Mouse (Mus musculus): ENCODE results near the gene Gm8068.
"Not testable (repeated sequence)": the region's sequence is repeated elsewhere in the genome, so short reads cannot be mapped to it uniquely, and the experiment has no call there.

Gm8068 gene

DNA sequence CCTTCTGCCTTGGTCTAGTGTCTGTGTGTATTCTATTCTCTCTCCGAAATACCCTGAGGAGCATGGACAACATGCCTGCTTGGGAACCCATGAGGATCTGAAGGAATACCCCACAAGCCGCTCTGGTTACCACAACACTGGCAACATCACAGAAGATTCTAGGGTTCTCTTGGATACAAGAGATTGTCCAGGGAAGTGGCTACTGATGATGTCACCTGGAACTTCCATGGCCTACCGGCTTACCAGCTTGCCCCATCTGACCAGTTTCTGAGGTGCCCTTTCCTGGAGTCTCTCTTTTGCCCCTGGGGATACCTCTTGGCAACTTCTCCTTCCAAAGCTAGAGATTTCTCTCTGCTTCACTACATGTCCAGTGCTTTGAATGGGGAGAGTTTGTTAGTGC lies at the start of gene Gm8068:
TSS of gene Gm8068 (minus strand) at position 101 of the 400 bp plus-strand sequence.
- not testable (repeated sequence) for DNase-seq

DNA sequence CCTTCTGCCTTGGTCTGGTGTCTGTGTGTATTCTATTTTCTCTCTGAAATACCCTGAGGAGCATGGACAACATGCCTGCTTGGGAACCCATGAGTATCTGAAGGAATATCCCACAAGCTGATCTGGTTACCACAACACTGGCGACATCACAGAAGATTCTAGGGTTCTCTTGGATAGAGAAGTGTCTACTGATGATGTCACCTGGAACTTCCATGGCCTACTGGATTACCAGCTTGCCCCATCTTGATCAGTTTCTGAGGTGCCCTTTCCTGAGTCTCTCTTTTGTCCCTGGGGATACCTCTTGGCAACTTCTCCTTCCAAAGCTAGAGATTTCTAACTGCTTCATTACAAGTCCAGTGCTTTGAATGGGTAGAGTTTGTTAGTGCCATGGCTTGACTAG lies 48.8 kb upstream of the Gm8068 start, which contains the start of gene Gm7929:
TSS of gene Gm7929 (minus strand) at position 101 of the 400 bp plus-strand sequence.
- DNase-seq = not testable (repeated sequence)

DNA sequence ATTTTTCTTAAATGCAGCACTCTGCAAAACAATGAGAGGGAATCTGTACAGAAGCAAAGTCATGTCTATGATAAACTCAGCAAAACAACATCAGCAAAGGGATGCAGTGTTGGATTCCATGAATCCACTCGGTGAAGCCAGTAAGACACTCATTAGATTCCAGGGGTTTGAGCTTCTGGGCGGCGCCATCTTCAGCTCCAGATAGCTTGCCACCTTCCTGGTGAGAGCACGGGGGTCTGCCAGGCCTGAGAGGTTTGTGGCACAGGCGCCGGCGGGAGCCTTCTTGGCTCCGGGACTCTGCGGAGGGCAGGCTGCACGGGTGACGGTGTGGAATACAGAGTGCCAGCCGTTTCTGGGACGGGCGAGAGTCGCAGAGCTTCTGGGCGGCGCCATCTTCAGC lies 21.8 kb upstream of the Gm8068 start:
- DNase-seq = not testable (repeated sequence)

DNA sequence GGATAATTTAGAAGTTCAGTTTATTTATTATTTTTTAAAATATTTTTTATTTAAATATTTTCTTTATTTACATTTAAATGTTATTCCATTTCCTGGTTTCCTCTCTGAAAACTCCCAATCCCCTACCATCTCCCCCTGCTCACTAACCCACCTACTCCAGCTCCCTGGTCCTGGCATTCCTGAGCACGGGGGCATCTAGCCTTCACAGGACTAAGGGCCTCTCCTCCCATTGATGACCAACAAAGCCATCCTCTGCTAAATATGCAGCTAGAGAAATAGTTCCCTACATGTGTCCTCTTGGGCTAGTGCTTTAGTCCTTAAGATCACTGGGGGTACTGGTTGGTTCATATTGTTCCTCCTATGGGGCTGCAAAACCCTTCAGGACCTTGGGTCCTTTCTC lies 15.5 kb upstream of the Gm8068 start:
- DNase-seq = not testable (repeated sequence)

DNA sequence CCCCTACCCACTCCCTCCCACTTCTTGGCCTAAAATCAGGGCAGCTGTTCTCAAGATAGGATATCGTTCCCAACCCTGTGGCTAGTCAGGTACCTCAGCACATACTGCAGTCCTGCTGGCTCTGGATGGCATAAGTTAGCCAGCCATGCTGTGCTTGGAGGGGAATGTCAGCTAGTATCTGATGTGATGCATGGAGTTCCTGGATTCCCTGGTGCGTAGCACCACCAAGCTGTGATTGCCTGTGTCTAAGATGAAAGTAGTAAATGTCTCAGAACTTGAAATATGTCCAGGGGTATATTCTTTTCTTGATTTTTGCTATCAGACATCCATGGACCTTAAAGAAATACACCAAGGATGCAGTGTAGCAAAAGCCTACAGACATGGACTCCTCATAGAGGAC lies 53.5 kb downstream of the Gm8068 start:
- not testable (repeated sequence) for DNase-seq

Data from cerebellum, postnatal 36 days (tissue).